Mouse (Mus musculus) layer of hippocampus, adult 8-10 months (tissue): Measurements from ENCODE around the gene Gm11099. TPM values are rescaled to one million over a fixed set of nuclear protein-coding genes. Genes with fewer than 3 reads are reported as not detected.

ENCODE experiments used
- DNase-seq, 2 experiments: peaks; one replicate each; pipeline ENCODE4 v3.0.0; 2022; ENCODE audit warnings: low spot score in 2 of 2
- total RNA-seq, 4 experiments: library from RNA; stranded (reverse); gene quantifications; 2 replicates each; pipeline ENCODE4 v1.2.4; 2022

Gene Gm11099
- not detected for total RNA-seq

DNA sequence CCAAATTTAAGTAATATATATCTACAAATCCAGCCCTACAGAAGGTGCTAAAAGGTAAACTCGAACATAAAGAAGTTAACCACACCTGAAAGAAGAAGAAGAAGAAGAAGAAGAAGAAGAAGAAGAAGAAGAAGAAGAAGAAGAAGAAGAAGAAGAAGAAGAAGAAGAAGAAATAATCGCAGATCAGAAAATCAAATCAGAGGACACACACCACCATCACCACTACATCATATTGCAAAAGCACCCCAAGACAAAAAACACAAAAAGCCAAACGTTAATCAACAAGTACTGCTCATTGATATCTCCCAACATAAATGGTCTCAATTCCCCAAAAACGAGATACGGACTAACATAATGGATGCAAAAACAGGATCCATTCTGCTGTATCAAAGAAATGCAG is at the start of gene Gm11099:
TSS of gene Gm11099 (plus strand) at position 301 of the 400 bp plus-strand sequence.
- DNase-seq = no peak

GRCm38 (mm10) chr2:58812941-58813340 is 46.3 kb upstream of the Gm11099 start:
- no peak for DNase-seq

- DNase-seq = no peak
These were observed 30.2 kb upstream of the Gm11099 start for GRCm38 (mm10) chr2:58828910-58829600.

- no peak for DNase-seq
These were observed 29.1 kb upstream of the Gm11099 start for GRCm38 (mm10) chr2:58829981-58830742.

- no peak for DNase-seq
These were observed 26.8 kb upstream of the Gm11099 start for GRCm38 (mm10) chr2:58832253-58832980.

DNA sequence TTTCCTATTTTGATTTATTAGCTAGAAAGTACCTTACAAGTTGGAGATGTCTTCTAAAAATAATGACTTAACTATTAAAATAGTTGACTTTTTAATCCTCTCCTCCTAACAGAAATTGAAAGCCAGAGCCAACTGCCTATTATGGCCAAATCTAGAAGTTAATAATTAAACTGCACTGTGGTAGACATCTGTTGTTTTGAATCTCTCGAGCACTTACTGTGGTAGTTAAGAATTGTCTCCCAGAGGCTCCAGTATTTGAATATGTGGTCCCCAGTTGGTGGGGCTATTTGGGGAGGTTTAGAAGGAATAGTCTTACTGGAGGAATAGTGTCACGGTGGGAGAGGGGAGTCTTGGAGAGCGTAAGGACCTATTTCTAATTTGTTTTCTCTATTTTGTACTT is 18.2 kb upstream of the Gm11099 start:
- DNase-seq = no peak

- DNase-seq = no peak
These were observed 16.8 kb upstream of the Gm11099 start for GRCm38 (mm10) chr2:58842443-58842842.

DNA sequence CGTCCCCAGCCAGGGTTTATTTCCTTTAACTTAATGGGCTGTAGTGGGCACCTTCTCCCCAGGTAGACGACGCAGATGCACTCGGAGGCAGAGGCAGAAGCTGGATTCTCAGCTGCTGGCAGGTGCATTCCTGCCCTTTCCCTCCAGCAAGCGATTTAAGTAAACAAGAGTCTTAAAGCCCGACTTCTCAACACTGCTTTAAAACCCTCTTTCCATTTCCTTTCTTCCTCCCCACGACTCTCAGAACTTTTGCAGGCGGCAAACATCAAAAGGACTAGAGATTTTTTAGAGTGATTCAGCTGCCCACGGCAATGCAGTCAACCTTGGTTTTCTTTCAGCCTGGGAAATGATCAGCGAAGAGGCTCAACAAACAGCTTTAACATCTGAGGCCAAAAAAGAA is 14.7 kb upstream of the Gm11099 start:
- no peak for DNase-seq

DNA sequence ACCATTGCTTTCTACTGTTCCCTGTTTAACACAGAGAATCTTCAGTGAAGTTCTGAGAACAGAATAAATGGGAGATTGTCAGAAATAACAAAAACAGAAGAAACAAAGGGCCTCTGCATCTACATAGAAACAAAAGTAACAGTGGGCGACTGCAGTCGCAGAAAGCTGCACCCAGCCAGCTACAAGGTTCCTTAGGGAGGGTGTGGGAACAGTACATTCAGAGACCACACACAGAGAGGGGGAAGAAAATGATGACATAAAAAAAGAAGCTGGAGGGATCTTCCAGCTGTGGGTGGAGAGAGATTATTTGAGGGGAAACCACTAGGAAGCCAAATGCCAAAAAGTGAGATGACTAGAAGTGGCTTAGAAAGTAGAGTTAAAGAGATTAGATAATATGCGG is 20.6 kb downstream of the Gm11099 start:
- no peak for DNase-seq

DNA sequence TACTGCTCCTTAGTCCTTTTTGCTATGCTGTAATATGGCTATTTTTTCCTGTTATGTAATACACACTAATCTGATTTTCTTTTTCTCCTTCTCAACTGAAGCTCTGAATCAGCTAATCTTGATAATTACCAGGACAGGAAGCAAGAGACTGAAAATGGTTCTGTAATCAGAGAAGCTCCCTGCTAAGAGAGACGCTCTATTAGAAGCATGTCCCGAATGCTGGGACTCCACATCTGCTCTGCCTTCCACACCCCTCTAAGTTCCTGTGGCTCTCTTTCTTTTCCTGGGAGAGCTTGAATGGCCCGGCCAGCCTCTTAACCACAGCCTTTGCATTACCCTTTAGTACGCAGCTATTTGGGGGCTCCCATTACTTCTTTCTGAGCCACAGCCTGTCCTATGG is 45.8 kb downstream of the Gm11099 start:
- DNase-seq = no peak

GRCm38 (mm10) chr2:58906814-58907516 is 47.7 kb downstream of the Gm11099 start:
- no peak for DNase-seq

GRCm38 (mm10) chr2:58912339-58912738 is 53.1 kb downstream of the Gm11099 start:
- DNase-seq = no peak

DNA sequence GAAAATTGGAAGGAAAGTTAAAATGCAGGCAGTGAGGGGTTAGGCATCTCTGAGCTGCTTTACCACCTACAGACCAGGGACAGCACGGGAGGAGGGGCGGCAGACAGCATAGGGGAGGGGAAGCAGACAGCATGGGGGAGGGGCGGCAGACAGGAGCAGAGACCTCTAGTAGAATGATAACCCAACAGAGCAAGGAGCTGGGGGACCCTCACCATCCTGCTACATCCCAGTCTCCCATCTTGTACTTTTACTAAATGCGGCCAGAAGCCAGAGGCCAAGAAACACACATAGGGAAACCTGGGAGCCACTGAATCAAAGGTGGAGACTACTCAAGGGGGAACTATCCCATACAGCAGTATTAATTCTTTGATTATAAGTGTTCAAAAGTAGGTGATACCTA is 59.1 kb downstream of the Gm11099 start:
- no peak for DNase-seq

- no peak for DNase-seq
These were observed 66.3 kb downstream of the Gm11099 start for GRCm38 (mm10) chr2:58925551-58925950.

- no peak for DNase-seq
These were observed 82.1 kb downstream of the Gm11099 start for GRCm38 (mm10) chr2:58941361-58941760.

GRCm38 (mm10) chr2:58948796-58949195 is 89.6 kb downstream of the Gm11099 start:
- DNase-seq = no peak

DNA sequence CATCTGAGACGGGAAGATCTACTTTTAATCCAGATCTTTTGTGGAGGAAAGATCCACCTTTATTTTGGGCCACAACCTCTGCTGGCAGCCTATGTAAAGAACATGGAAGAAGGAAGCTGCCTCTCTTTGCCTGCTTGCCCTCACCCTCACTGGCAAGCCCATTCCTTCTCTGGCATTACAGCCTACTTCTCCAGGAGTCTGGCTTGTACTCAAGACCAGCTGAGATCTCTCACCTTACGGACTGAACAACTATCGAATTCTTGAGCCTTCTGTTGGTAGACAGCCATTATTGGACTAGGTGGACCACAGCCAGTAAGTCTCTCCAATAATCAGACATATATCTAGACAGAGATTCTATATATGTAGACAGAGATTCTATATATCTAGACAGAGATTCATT is 92.9 kb downstream of the Gm11099 start:
- DNase-seq = no peak

DNA sequence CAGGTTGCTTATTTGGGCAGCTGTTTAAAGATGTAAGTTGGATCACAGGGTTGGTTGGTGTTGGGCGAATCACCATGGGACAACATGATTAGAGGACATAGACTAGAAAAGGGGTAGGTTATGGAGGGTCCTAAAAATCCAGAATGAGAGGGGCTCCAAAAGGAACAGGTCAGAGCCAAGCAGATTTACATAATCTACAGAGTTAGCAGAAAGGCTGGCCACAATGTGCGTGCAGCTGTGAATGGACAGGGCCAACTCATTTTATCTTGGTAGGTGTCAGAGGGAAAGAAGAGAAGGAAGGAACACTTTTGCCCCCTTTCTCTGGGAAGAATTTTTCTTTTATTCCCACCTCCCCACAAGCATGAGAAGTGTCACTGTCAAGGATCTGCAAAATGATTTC is 97.1 kb downstream of the Gm11099 start:
- DNase-seq = no peak

- no peak for DNase-seq
These were observed 97.6 kb downstream of the Gm11099 start for GRCm38 (mm10) chr2:58956770-58957300.
